Mouse (Mus musculus) forebrain, embryonic 15.5 days (tissue): ENCODE measurements around the gene Tmem50a. TPM values are rescaled to one million over a fixed set of nuclear protein-coding genes. Genes with fewer than 3 reads are reported as not detected.
A peak's percentile ranks its signal among the peaks of the same experiment; 100 is the strongest.

Source experiments
- ATAC-seq: fragments of 200-750 bp; cut with Nextera tagmentation; replicated peaks from 2 replicates; pipeline ENCODE4 v1.8.0; 2017; ENCODE audit warnings: mild to moderate bottlenecking, moderate TSS enrichment, moderate library complexity
- H3K27ac ChIP-seq: fragments of 300-500 bp; sonication (generic); replicated peaks from 2 replicates; pipeline ENCODE4 v1.5.1; 2015; ENCODE audit warnings: mild to moderate bottlenecking, inconsistent platforms
- H3K27me3 ChIP-seq: fragments of 300-500 bp; sonication (generic); 2 replicates; pipeline ENCODE4 v1.6.1; 2015; ENCODE audit warnings: inconsistent platforms
- H3K36me3 ChIP-seq: fragments of 300-500 bp; sonication (generic); 2 replicates; pipeline ENCODE4 v1.6.1; 2015; ENCODE audit warnings: mild to moderate bottlenecking, inconsistent platforms
- H3K4me1 ChIP-seq: fragments of 300-500 bp; sonication (generic); 2 replicates; pipeline ENCODE4 v1.6.1; 2015; ENCODE audit warnings: inconsistent platforms
- H3K4me2 ChIP-seq: fragments of 300-500 bp; sonication (generic); replicated peaks from 2 replicates; pipeline ENCODE4 v1.6.1; 2015; ENCODE audit warnings: mild to moderate bottlenecking, inconsistent platforms
- H3K4me3 ChIP-seq: fragments of 300-500 bp; sonication (generic); 2 replicates; pipeline ENCODE4 v1.5.1; 2015; ENCODE audit warnings: mild to moderate bottlenecking, inconsistent platforms
- H3K9ac ChIP-seq: fragments of 300-500 bp; sonication (generic); replicated peaks from 2 replicates; pipeline ENCODE4 v1.6.1; 2015; ENCODE audit warnings: mild to moderate bottlenecking, inconsistent platforms
- H3K9me3 ChIP-seq: fragments of 300-500 bp; sonication (generic); 2 replicates; pipeline ENCODE4 v1.6.1; 2016; ENCODE audit warnings: inconsistent platforms
- WGBS: fragments of 180-500 bp; shearing (Covaris S2); methylation state at CpG from one replicate; pipeline ENCODE4 v1.1.7; 2015; ENCODE audit warnings: mixed read lengths; 5-methylcytosine and 5-hydroxymethylcytosine counted together
- polyA plus RNA-seq: library from polyadenylated mRNA; unstranded; fragments of >200 nt; fragmentation: Nextera tagmentation; extraction: Ambion mirVana; gene quantifications from 2 replicates; pipeline ENCODE4 v1.2.1, GENCODE M21; 2015

The Tmem50a gene
- polyA plus RNA-seq, 1 experiment from 2014 or later, result 194 TPM

DNA sequence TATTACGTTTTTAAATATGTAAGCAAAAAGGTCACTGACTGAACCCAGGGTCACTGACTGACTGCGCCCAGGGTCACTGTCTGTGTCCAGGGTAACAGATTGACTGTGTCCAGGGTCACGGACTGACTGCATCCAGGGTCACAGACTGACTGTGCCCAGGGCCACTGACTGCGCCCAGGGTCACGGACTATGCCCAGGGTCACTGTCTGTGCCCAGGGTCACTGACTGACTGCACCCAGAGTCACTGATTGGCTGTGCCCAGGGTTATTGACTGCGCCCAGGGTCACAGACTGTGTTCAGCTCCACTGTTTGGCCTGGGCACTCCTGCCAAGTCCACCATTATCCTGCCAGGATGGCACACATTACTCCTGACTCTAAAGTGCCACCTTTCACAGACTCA lies 17.6 kb downstream of the Tmem50a start:
- no peak overlapping the region for H3K27ac ChIP-seq
- peaks cover 70% of the 10 kb centered on the region for H3K36me3 ChIP-seq
- H3K4me1 ChIP-seq, result no peaks in the 10 kb centered on the region
- no peaks in the 10 kb centered on the region for H3K27me3 ChIP-seq
- H3K9me3 ChIP-seq, result no peaks in the 10 kb centered on the region
- H3K9ac ChIP-seq, result no peak overlapping the region
- H3K4me2 ChIP-seq, result no peak overlapping the region
- no peak for ATAC-seq
- 93% methylated on average over 6 of the region's 6 CpGs for WGBS
- H3K4me3 ChIP-seq, result no peak overlapping the region

DNA sequence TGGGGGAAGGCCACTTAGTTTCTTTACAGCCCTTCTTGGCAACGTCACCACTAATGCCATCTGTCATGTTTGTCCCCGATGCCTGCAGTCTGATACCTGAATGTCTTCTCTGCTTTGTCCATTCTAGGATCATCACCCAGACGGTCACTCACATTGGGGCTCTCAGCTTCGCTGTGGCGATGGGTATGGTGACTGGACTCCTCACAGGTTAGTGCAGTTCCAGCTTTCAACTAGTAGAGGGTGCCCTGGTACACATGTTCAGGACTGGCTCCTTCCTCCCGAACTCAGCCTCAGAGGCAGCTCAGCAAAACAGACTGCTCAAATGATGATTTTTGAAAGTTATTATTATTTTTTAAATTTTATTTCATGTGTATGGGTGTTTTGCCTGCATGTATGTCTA lies 22.7 kb downstream of the Tmem50a start:
- Histone ChIP-seq H3K27ac (no peak overlapping the region), H3K9ac (no peak overlapping the region)

DNA sequence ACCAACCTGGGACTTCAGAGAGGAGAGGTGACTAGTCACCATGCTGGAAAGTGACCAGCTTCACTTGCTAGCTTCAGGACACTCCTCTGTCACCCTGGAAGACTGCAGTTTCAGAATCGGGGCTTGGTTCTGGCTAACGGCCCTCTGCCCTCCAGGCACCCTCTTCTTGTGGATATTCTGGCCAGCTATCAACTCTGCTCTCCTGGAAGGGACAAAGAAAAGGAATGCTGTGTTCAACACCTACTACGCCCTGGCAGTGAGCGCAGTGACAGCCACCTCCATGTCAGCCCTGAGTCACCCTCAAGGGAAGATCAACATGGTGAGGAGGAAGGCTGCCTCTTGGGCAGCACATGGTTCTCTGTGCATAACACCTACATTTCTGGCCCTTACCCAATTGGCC lies 30.5 kb downstream of the Tmem50a start:
- no peaks in the 10 kb centered on the region for H3K27me3 ChIP-seq
- no peaks in the 10 kb centered on the region for H3K36me3 ChIP-seq
- no peaks in the 10 kb centered on the region for H3K9me3 ChIP-seq
- no peak overlapping the region for H3K9ac ChIP-seq
- ATAC-seq, result no peak
- H3K4me3 ChIP-seq, result no peak overlapping the region
- WGBS, result 93% methylated on average over 4 of the region's 4 CpGs
- H3K27ac ChIP-seq, result no peak overlapping the region
- H3K4me1 ChIP-seq, result peaks cover 5% of the 10 kb centered on the region; the same call in 1 of the 2 replicates
- no peak overlapping the region for H3K4me2 ChIP-seq

More for the DNA sequence above, 22.7 kb downstream of the Tmem50a start:
- WGBS, result 73% methylated on average over 6 of the region's 6 CpGs
- Histone ChIP-seq H3K27me3 (no peaks in the 10 kb centered on the region), H3K36me3 (peaks cover 22% of the 10 kb centered on the region), H3K4me3 (no peak overlapping the region), H3K9me3 (no peaks in the 10 kb centered on the region), H3K4me1 (no peaks in the 10 kb centered on the region), H3K4me2 (no peak overlapping the region)
- ATAC-seq, result no peak

DNA sequence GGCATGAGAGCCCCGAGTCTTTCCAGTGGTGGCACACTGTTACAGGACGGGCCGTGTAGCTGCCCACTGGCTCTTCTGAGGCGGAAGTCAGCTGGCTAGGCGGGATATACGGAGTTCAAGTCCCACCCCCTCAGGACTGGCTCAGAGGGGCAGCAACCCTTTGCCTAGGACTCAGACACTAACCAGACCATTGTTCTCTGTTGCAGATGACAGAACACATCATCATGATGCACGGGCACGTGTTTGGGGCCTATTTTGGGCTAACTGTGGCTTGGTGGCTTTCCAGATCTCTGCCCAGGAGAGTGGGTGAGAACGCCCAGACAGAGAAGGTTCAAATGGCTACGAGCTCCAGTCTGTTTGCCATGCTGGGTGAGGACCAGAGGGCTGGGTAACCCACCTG lies 31.0 kb downstream of the Tmem50a start:
- ATAC-seq, result no peak
- Histone ChIP-seq H3K27ac (no peak overlapping the region), H3K27me3 (no peaks in the 10 kb centered on the region), H3K9me3 (no peaks in the 10 kb centered on the region), H3K36me3 (no peaks in the 10 kb centered on the region), H3K4me3 (no peak overlapping the region), H3K4me2 (no peak overlapping the region), H3K4me1 (peaks cover 7% of the 10 kb centered on the region; the same call in 1 of the 2 replicates), H3K9ac (no peak overlapping the region)
- 84% methylated on average over 10 of the region's 10 CpGs for WGBS

DNA sequence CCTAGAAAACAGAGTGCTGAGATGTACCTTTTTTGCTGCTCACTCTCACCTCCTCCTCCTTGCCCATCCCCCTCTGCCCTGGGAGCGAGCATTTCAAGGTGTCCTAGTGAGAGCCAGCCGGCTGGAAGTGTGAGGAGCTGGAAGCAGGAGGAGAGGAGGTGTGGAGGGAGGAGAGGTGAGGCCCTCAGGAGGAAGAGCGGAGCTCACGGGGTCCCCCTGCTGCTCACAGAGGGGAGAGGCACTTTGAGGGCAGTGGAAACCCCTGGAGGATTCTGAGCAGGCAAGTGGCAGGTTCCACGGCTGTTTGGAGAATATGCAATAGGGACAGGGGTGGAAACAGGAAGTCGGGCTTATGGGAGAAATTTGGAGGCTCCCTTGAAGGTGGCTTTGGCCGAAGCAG lies 31.6 kb downstream of the Tmem50a start:
- 32% methylated on average over 7 of the region's 7 CpGs for WGBS
- H3K9ac ChIP-seq, result no peak overlapping the region
- no peak overlapping the region for H3K4me3 ChIP-seq
- peaks cover 7% of the 10 kb centered on the region; the same call in 1 of the 2 replicates for H3K4me1 ChIP-seq
- no peak overlapping the region for H3K27ac ChIP-seq
- H3K4me2 ChIP-seq, result no peak overlapping the region
- ATAC-seq, result no peak
- H3K36me3 ChIP-seq, result no peaks in the 10 kb centered on the region
- H3K27me3 ChIP-seq, result no peaks in the 10 kb centered on the region
- no peaks in the 10 kb centered on the region for H3K9me3 ChIP-seq

DNA sequence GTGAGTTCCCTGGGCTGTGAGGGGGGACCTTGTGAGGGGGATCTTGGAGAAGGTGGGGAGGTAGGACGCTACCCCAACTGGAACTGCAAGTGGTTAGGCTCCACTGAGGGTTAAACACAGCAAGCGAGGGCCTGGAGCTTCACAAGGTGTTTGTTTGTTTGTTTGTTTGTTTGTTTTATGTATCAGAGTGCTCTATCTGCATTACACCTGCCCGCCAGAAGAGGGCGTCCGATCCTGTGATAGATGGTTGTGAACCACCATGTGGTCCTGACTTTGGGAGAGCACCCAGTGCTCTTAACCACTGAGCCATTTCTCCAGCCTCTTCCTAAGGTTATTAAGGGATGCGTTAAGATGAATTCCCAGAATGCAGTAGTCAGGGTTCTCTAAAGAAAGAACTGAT lies 34.8 kb downstream of the Tmem50a start:
- 0 out of 2 replicates have a peak overlapping the region, but pooled peaks have one; percentile 36 for H3K9ac ChIP-seq
- H3K4me1 ChIP-seq, result peaks cover 7% of the 10 kb centered on the region; the same call in 1 of the 2 replicates
- H3K9me3 ChIP-seq, result no peaks in the 10 kb centered on the region
- no peaks in the 10 kb centered on the region for H3K36me3 ChIP-seq
- H3K27me3 ChIP-seq, result no peaks in the 10 kb centered on the region
- H3K4me2 ChIP-seq, result peak overlapping the region; percentile 60
- no peak overlapping the region for H3K4me3 ChIP-seq
- 37% methylated on average over 6 of the region's 6 CpGs for WGBS
- no peak for ATAC-seq
- no peak overlapping the region for H3K27ac ChIP-seq

DNA sequence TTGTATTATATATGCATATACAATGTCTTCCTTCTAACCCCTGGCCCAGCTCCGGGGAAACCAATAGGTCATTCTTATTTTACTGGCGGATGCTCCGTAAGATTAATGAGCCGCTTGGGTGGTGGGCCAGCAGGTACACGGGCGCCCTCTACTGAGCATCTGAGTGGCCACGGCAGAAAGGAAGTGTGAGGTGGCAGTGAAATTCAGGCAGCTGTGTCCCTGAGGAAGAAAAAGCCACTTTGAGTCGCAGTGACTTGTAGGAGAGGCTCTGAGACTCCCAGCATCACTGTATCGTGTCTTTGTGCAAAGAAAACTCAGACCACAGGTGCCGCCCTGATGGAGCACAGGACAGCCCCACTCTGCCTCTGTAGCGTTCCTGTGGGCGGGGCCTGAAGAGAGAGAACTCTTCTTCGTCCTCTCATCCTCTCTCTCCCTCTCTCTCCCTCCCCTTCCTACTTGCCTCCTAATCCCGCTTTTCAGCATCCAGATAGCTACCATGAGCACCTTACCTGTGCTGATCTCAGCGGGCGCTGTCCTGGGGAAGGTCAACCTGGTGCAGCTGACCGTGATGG lies 35.3 kb downstream of the Tmem50a start:
- Histone ChIP-seq H3K9ac (peak overlapping the region; percentile 36), H3K27me3 (no peaks in the 10 kb centered on the region), H3K4me3 (peak overlapping the region; percentile 29), H3K4me1 (peaks cover 7% of the 10 kb centered on the region; the same call in 1 of the 2 replicates), H3K4me2 (peak overlapping the region; percentile 60), H3K36me3 (no peaks in the 10 kb centered on the region), H3K27ac (no peak overlapping the region), H3K9me3 (no peaks in the 10 kb centered on the region)
- 2% methylated on average over 17 of the region's 17 CpGs for WGBS
- ATAC-seq, result no peak

DNA sequence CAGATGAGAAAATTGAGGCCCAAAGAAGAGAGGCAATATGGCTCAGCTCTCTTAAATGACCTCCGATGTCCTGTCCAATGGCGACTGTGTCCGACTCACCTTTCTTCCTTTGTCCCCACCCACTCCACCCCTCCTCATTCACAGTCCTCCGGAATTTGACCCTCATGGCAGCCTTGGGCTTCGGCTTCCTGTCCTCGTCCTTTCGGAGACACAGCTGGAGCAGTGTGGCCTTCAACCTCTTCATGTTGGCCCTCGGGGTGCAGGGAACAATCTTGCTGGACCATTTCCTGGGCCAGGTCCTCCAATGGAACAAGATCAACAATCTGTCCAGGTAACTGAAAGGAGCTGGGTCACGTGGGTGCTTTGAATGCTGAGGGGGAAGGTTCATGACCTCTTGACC lies 38.7 kb downstream of the Tmem50a start:
- H3K4me2 ChIP-seq, result no peak overlapping the region
- no peak overlapping the region for H3K9ac ChIP-seq
- no peaks in the 10 kb centered on the region for H3K36me3 ChIP-seq
- WGBS, result 89% methylated on average over 9 of the region's 9 CpGs
- H3K27me3 ChIP-seq, result peaks cover 6% of the 10 kb centered on the region; the same call in 1 of the 2 replicates
- H3K9me3 ChIP-seq, result no peaks in the 10 kb centered on the region
- no peak overlapping the region for H3K4me3 ChIP-seq
- ATAC-seq, result no peak
- H3K27ac ChIP-seq, result no peak overlapping the region
- peaks cover 7% of the 10 kb centered on the region; the same call in 1 of the 2 replicates for H3K4me1 ChIP-seq

DNA sequence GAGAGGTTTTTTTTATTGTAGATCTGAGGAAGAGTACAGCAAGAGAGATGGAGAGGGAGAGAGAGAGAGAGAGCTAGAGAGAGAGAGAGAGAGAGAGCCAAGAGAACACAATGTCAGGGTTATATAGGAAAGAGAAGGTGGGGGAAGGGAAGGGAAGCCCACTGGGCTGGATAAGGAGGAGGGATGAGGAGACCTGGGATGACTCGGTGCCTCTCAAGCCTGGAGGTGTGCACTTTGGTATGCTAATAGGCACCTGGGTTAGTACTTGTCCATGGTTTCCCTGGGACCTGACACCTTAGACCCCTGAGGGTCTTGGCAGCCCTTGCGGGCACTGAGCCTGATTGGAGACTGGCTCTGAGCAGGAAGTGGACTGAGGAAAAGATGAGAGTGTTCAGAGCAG lies 42.9 kb downstream of the Tmem50a start:
- no peaks in the 10 kb centered on the region for H3K9me3 ChIP-seq
- no peaks in the 10 kb centered on the region for H3K4me1 ChIP-seq
- peaks cover 24% of the 10 kb centered on the region; the same call in 1 of the 2 replicates for H3K27me3 ChIP-seq
- no peak overlapping the region for H3K9ac ChIP-seq
- no peaks in the 10 kb centered on the region for H3K36me3 ChIP-seq
- no peak overlapping the region for H3K4me2 ChIP-seq
- no peak overlapping the region for H3K27ac ChIP-seq
- H3K4me3 ChIP-seq, result no peak overlapping the region
- WGBS, result 55% methylated on average over 2 of the region's 2 CpGs
- no peak for ATAC-seq

DNA sequence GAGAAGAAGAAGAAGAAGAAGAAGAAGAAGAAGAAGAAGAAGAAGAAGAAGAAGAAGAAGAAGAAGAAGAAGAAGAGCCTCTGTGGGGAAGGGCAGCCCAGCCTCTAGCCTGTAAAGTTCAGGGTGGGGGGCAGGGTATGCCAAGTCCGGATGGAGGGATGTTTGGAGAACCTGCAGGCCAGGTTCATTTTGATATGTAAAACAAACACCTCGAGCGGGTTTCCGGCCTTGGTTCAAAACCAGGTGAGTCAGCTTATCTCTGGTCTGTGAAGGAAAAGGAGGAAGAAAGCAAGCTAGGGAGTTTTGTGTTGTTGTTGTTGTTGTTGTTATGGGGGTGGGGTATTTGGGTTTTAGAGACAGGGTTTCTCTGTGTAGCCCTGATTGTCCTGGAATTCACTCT lies 43.3 kb downstream of the Tmem50a start:
- Histone ChIP-seq H3K4me1 (no peaks in the 10 kb centered on the region), H3K36me3 (no peaks in the 10 kb centered on the region), H3K9ac (no peak overlapping the region), H3K27ac (no peak overlapping the region), H3K4me3 (no peak overlapping the region), H3K27me3 (peaks cover 24% of the 10 kb centered on the region; the same call in 1 of the 2 replicates), H3K4me2 (no peak overlapping the region), H3K9me3 (no peaks in the 10 kb centered on the region)
- no peak for ATAC-seq
- 55% methylated on average over 4 of the region's 4 CpGs for WGBS

DNA sequence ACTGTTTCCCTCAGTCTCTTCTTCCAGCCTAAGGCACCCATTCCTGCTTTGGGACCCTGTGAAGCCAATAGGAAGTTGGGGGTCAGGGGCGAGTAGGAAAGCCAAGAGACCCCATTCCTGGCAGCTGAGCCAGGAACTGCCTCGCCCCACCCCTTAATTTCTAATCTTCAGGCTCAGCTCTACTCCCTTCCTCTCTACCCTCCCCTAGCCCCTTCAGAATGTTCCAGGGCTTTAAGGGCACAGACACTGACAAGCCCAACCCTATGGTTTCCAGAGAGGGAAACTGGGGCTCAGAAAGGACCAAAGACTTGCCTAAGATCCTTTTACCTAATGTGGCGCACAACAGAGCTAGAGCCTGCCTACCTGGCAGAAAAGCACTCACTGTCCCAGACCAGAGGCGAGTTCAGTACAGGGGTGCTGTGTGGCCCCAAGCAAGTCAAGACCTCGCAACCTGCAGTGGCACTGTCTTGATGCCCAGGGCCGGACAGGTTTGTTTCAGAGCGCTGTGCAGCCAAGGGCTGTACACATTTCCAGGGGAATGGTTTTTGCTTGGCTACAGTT lies 44.9 kb downstream of the Tmem50a start:
- WGBS, result 43% methylated on average over 7 of the region's 7 CpGs
- H3K9ac ChIP-seq, result no peak overlapping the region

DNA sequence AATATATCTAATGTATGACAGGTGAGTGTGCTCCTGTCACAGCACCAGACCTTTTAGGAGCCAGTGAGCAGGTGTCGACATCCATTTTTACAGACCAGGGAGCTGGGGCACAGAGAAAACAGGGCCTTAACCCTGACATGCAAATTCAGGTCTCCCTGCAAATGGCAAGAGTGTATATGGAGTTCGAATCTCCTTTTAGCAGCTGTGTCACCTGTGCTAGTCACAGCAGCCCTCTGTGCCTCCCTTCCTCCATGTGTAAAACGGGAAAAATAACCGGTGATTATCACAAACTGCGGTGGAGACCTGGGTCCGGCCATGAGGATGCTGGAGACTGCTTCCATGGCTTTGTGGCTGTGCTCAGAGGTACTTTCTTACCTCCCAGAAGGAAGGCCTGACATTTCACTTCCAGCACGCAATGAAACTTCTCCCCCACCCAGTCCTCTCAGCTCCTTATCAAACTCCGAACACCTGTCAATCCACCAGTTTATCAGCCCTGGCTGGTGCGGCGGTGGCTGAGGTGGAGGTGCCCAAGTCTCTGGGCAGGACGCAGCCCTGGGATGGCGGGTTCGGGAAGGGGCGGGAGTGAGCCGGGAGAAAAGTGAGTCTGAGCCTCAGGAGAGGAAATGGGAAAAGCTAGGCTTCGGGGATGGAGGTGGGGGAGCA lies 45.6 kb downstream of the Tmem50a start:
- H3K27ac ChIP-seq, result no peak overlapping the region
- no peak overlapping the region for H3K4me2 ChIP-seq
- no peak overlapping the region for H3K9ac ChIP-seq
- H3K4me1 ChIP-seq, result no peaks in the 10 kb centered on the region
- no peak overlapping the region for H3K4me3 ChIP-seq
- H3K36me3 ChIP-seq, result no peaks in the 10 kb centered on the region
- ATAC-seq, result no peak
- no peaks in the 10 kb centered on the region for H3K9me3 ChIP-seq
- WGBS, result 11% methylated on average over 16 of the region's 16 CpGs
- H3K27me3 ChIP-seq, result peaks cover 24% of the 10 kb centered on the region; the same call in 1 of the 2 replicates

More for the DNA sequence above, 44.9 kb downstream of the Tmem50a start:
- no peaks in the 10 kb centered on the region for H3K4me1 ChIP-seq
- no peaks in the 10 kb centered on the region for H3K9me3 ChIP-seq
- no peaks in the 10 kb centered on the region for H3K36me3 ChIP-seq
- peaks cover 24% of the 10 kb centered on the region; the same call in 1 of the 2 replicates for H3K27me3 ChIP-seq
- no peak for ATAC-seq
- no peak overlapping the region for H3K27ac ChIP-seq
- no peak overlapping the region for H3K4me2 ChIP-seq
- no peak overlapping the region for H3K4me3 ChIP-seq
